Mouse (Mus musculus) kidney, adult 2 months (tissue): ENCODE measurements around the gene Slc26a3.

Experiments used
- CTCF ChIP-seq: fragments of 200-500 bp; conservative IDR thresholded peaks from 2 replicates; pipeline ENCODE4 v1.5.1; 2011; ENCODE audit warnings: low read depth, mild to moderate bottlenecking, control low read depth, low read length, moderate library complexity, mixed read lengths; ENCODE audit not compliant: insufficient read depth, insufficient read length
- POLR2A ChIP-seq: fragments of 200-500 bp; IDR thresholded peaks from one replicate; pipeline ENCODE4 v1.6.1; 2011; ENCODE audit warnings: low read depth, low read length, control low read depth

- no peak for TF ChIP-seq POLR2A
- TF ChIP-seq CTCF = no peak
Observed at GRCm38 (mm10) chr12:31501266-31501665, 110.6 kb downstream of the Slc26a3 start.
